10 mouse cellular contexts compared by ENCODE assay signal in the genomic region with DNA sequence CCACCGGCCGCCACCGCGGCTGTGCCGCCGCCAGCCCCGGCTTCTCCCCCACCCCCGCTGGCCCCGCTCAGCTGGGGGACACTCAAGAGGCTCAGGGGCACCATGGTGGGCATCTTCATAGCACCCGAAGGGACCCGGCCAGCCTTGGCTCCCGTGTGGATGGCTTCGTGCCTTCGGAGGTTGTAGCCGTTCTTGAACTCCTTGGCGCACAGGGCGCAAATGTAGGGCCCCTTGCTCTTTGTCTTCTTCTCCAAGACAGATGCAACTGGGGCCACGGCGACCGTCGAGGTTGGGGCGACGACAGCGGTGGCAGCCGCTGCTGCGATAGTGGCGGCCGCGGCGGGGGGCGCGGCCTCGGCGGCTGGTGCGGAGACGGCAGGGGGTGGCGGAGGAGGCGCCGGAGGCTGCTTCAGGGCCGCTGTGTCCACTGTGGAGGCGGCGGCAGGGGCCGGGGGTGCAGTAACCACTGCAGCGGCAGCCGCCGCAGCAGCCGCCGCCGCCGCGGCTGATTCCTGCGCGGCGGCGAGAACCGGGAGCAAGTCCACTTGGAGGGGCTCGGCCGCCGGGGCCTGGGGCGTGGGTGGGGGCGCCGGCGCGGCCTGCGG. TPM values are rescaled to one million over a fixed set of nuclear protein-coding genes. Genes with fewer than 3 reads are reported as not detected.
A peak's percentile ranks its signal among the peaks of the same experiment; 100 is the strongest.
DNase-seq lines count a peak whose midpoint lies in the region; ATAC-seq and TF ChIP-seq lines count a peak whose summit lies in the region.
"Had no signal": no experiment of that assay in that cellular context is flagged by ENCODE, and none has a peak within 500 bp of the region (broad histone marks: within the 10 kb centered on the region; RNA-seq: fewer than 3 reads in every experiment).

No protein-coding gene starts in this region.

- H3K4me2 ChIP-seq in neural tube, embryonic 11.5 days (ENCODE audit: low read depth) = peak overlapping the region; percentile 98

- peaks cover 80% of the 10 kb centered on the region for H3K36me3 ChIP-seq in erythroblast, embryonic 14.5 days (ENCODE audit: control insufficient read depth)
- H3K36me3 ChIP-seq in E14TG2a.4 (ENCODE audit: insufficient read depth, low read length) = peaks cover 69% of the 10 kb centered on the region
- H3K36me3 ChIP-seq in embryonic facial prominence, embryonic 10.5 days (replicated peaks) = peaks cover 72% of the 10 kb centered on the region
- H3K36me3 ChIP-seq in hindbrain, embryonic 10.5 days = peaks cover 71% of the 10 kb centered on the region
- peaks cover 18% of the 10 kb centered on the region for H3K36me3 ChIP-seq in neural tube, embryonic 11.5 days (ENCODE audit: control insufficient read depth, insufficient read depth, low read length)

- peak; percentile 71 for DNase-seq in embryonic facial prominence, embryonic 10.5 days (ENCODE audit: low spot score)
- DNase-seq in hindbrain, embryonic 10.5 days (ENCODE audit: low spot score) = no peak
- peak; percentile 69 for DNase-seq in liver
- no peak for DNase-seq in neural tube, embryonic 11.5 days (ENCODE audit: low spot score)
- no peak for DNase-seq in frontal cortex, postnatal 36 days (ENCODE audit: low spot score in 2 of 2)

- WGBS in embryonic facial prominence, embryonic 10.5 days = under 1% methylated on average over 64 of the region's 65 CpGs
- WGBS in hindbrain, embryonic 10.5 days = under 1% methylated on average over 65 of the region's 65 CpGs
- WGBS in neural tube, embryonic 11.5 days = 0% methylated on average over 43 of the region's 65 CpGs

- peaks cover 5% of the 10 kb centered on the region for H3K27me3 ChIP-seq in erythroblast, embryonic 14.5 days (ENCODE audit: control insufficient read depth)
- no peaks in the 10 kb centered on the region for H3K27me3 ChIP-seq in E14TG2a.4 (ENCODE audit: insufficient read depth, low read length)
- H3K27me3 ChIP-seq in embryonic facial prominence, embryonic 10.5 days (replicated peaks; ENCODE audit: low read depth, poor library complexity, severe bottlenecking) = no peaks in the 10 kb centered on the region
- no peaks in the 10 kb centered on the region for H3K27me3 ChIP-seq in hindbrain, embryonic 10.5 days (ENCODE audit: insufficient read depth, poor library complexity, severe bottlenecking)
- no peaks in the 10 kb centered on the region for H3K27me3 ChIP-seq in neural tube, embryonic 11.5 days (ENCODE audit: control insufficient read depth, insufficient read depth, low read length)
- H3K27me3 ChIP-seq: Patski had no signal

- no peaks in the 10 kb centered on the region for H3K9me3 ChIP-seq in erythroblast, embryonic 14.5 days (ENCODE audit: control insufficient read depth, low read length)
- no peaks in the 10 kb centered on the region for H3K9me3 ChIP-seq in E14TG2a.4 (ENCODE audit: low read length)
- H3K9me3 ChIP-seq in embryonic facial prominence, embryonic 10.5 days = no peaks in the 10 kb centered on the region
- H3K9me3 ChIP-seq in hindbrain, embryonic 10.5 days = no peaks in the 10 kb centered on the region
- H3K9me3 ChIP-seq in neural tube, embryonic 11.5 days (ENCODE audit: control insufficient read depth, low read length) = no peaks in the 10 kb centered on the region

- peak overlapping the region; percentile 99 for H3K9ac ChIP-seq in neural tube, embryonic 11.5 days (ENCODE audit: low read length)

- no peak for TF ChIP-seq CTCF in E14TG2a.4 (conservative IDR thresholded peaks at IDR 0.05; ENCODE audit: low read length)

- peaks cover 80% of the 10 kb centered on the region for H3K4me1 ChIP-seq in erythroblast, embryonic 14.5 days (ENCODE audit: control insufficient read depth)
- H3K4me1 ChIP-seq in E14TG2a.4 (replicated peaks; ENCODE audit: low read depth, low read length) = peaks cover 73% of the 10 kb centered on the region
- peaks cover 60% of the 10 kb centered on the region for H3K4me1 ChIP-seq in embryonic facial prominence, embryonic 10.5 days
- H3K4me1 ChIP-seq in hindbrain, embryonic 10.5 days (replicated peaks) = peaks cover 65% of the 10 kb centered on the region
- H3K4me1 ChIP-seq in neural tube, embryonic 11.5 days (ENCODE audit: control insufficient read depth, insufficient read depth, low read length) = peaks cover 41% of the 10 kb centered on the region

- peak overlapping the region; percentile 94 for H3K4me3 ChIP-seq in erythroblast, embryonic 14.5 days (replicated peaks)
- H3K4me3 ChIP-seq in E14TG2a.4 (replicated peaks; ENCODE audit: low read length) = peak overlapping the region; percentile 94
- H3K4me3 ChIP-seq in embryonic facial prominence, embryonic 10.5 days = peak overlapping the region; percentile 86
- H3K4me3 ChIP-seq in hindbrain, embryonic 10.5 days = peak overlapping the region; percentile 90
- peak overlapping the region; percentile 99 for H3K4me3 ChIP-seq in neural tube, embryonic 11.5 days (ENCODE audit: low read depth, low read length)

- no peak for ATAC-seq in erythroblast, adult 5-6 weeks (replicated peaks; ENCODE audit: low FRiP score, poor library complexity, severe bottlenecking)
- ATAC-seq in neural tube, embryonic 11.5 days (ENCODE audit: insufficient read depth, low FRiP score, low TSS enrichment) = no peak

- peak overlapping the region; percentile 100 for H3K27ac ChIP-seq in embryonic facial prominence, embryonic 10.5 days (replicated peaks)
- peak overlapping the region; percentile 100 for H3K27ac ChIP-seq in hindbrain, embryonic 10.5 days
- peak overlapping the region; percentile 99 for H3K27ac ChIP-seq in neural tube, embryonic 11.5 days (ENCODE audit: low read depth, low read length)

RNA-seq across cellular contexts. Expression of a gene that starts 1.2 kb away (rescaled TPM):
- 173 and 193 TPM in 2 replicates for polyA plus RNA-seq in erythroblast, embryonic 14.5 days (2012)
- 44.9 and 51.3 TPM in 2 replicates for total RNA-seq in erythroblast, adult 5-6 weeks (2015; ENCODE audit: low replicate concordance)
- 25.0 and 49.5 TPM in 2 replicates for total RNA-seq in erythroblast, adult 5-6 weeks (2017; ENCODE audit: low replicate concordance)
- 63.6 and 68.8 TPM in 2 replicates for polyA plus RNA-seq in embryonic facial prominence, embryonic 10.5 days (2016; fragmentation: Nextera tagmentation; extraction: Ambion mirVana)
- polyA plus RNA-seq in hindbrain, embryonic 10.5 days (2016; fragmentation: Nextera tagmentation; extraction: Ambion mirVana) = 66.7 and 83.1 TPM in 2 replicates
- 90.8 and 94.5 TPM in 2 replicates for polyA plus RNA-seq in neural tube, embryonic 11.5 days (2014; fragmentation: Nextera tagmentation; extraction: Ambion mirVana)

RNA-seq across cellular contexts. Expression of a gene that starts 4.6 kb away (rescaled TPM):
- polyA plus RNA-seq in erythroblast, embryonic 14.5 days (2012) = 0.04 and 0.17 TPM in 2 replicates
- total RNA-seq in erythroblast, adult 5-6 weeks (2015; ENCODE audit: low replicate concordance) = not detected in 2 replicates
- 1.5 TPM in 1 of 2 replicates, not detected in the other for total RNA-seq in erythroblast, adult 5-6 weeks (2017; ENCODE audit: low replicate concordance)
- 2.7 and 3.4 TPM in 2 replicates for polyA plus RNA-seq in embryonic facial prominence, embryonic 10.5 days (2016; fragmentation: Nextera tagmentation; extraction: Ambion mirVana)
- 3.3 and 4.4 TPM in 2 replicates for polyA plus RNA-seq in hindbrain, embryonic 10.5 days (2016; fragmentation: Nextera tagmentation; extraction: Ambion mirVana)
- polyA plus RNA-seq in neural tube, embryonic 11.5 days (2014; fragmentation: Nextera tagmentation; extraction: Ambion mirVana) = 6.2 and 6.9 TPM in 2 replicates

RNA-seq across cellular contexts. Expression of a gene that starts 4.8 kb away (rescaled TPM):
- 15.4 and 20.8 TPM in 2 replicates for polyA plus RNA-seq in erythroblast, embryonic 14.5 days (2012)
- total RNA-seq in erythroblast, adult 5-6 weeks (2015; ENCODE audit: low replicate concordance) = 1.7 and 1.9 TPM in 2 replicates
- total RNA-seq in erythroblast, adult 5-6 weeks (2017; ENCODE audit: low replicate concordance) = 8.1 and 9.1 TPM in 2 replicates
- 37.7 and 92.9 TPM in 2 replicates for polyA plus RNA-seq in embryonic facial prominence, embryonic 10.5 days (2016; fragmentation: Nextera tagmentation; extraction: Ambion mirVana)
- 17.6 and 75.1 TPM in 2 replicates for polyA plus RNA-seq in hindbrain, embryonic 10.5 days (2016; fragmentation: Nextera tagmentation; extraction: Ambion mirVana)
- polyA plus RNA-seq in neural tube, embryonic 11.5 days (2014; fragmentation: Nextera tagmentation; extraction: Ambion mirVana) = 14.3 and 19.4 TPM in 2 replicates

RNA-seq across cellular contexts. Expression of a gene that starts 8.5 kb away (rescaled TPM):
- 8.2 and 13.3 TPM in 2 replicates for polyA plus RNA-seq in erythroblast, embryonic 14.5 days (2012)
- 13.4 and 18.8 TPM in 2 replicates for total RNA-seq in erythroblast, adult 5-6 weeks (2015; ENCODE audit: low replicate concordance)
- total RNA-seq in erythroblast, adult 5-6 weeks (2017; ENCODE audit: low replicate concordance) = 7.0 and 7.1 TPM in 2 replicates
- polyA plus RNA-seq in embryonic facial prominence, embryonic 10.5 days (2016; fragmentation: Nextera tagmentation; extraction: Ambion mirVana) = 41.1 and 107 TPM in 2 replicates
- polyA plus RNA-seq in hindbrain, embryonic 10.5 days (2016; fragmentation: Nextera tagmentation; extraction: Ambion mirVana) = 84.3 and 130 TPM in 2 replicates
- polyA plus RNA-seq in neural tube, embryonic 11.5 days (2014; fragmentation: Nextera tagmentation; extraction: Ambion mirVana) = 99.6 and 105 TPM in 2 replicates

RNA-seq across cellular contexts. Expression of a gene that starts 9.4 kb away (rescaled TPM):
- not detected in 2 replicates for polyA plus RNA-seq in erythroblast, embryonic 14.5 days (2012)
- total RNA-seq in erythroblast, adult 5-6 weeks (2015; ENCODE audit: low replicate concordance) = not detected in 2 replicates
- total RNA-seq in erythroblast, adult 5-6 weeks (2017; ENCODE audit: low replicate concordance) = not detected in 2 replicates
- polyA plus RNA-seq in embryonic facial prominence, embryonic 10.5 days (2016; fragmentation: Nextera tagmentation; extraction: Ambion mirVana) = 0.78 TPM in 1 of 2 replicates, not detected in the other
- 0.25 and 0.55 TPM in 2 replicates for polyA plus RNA-seq in hindbrain, embryonic 10.5 days (2016; fragmentation: Nextera tagmentation; extraction: Ambion mirVana)
- 1.1 TPM in 1 of 2 replicates, not detected in the other for polyA plus RNA-seq in neural tube, embryonic 11.5 days (2014; fragmentation: Nextera tagmentation; extraction: Ambion mirVana)
- total RNA-seq: left cerebral cortex, postnatal 14 days had no signal

Comparison
In these comparisons a context has a peak if more than half of its experiments do, and no peak if none do; other contexts are left out.
1. DNase-seq: peak in embryonic facial prominence, embryonic 10.5 days (single experiment) and liver (single experiment); none in hindbrain, embryonic 10.5 days (single experiment), neural tube, embryonic 11.5 days (single experiment) and frontal cortex, postnatal 36 days (0 of 2).
2. Peak in every context shown above with its lines, with median percentiles within 50 percentile points of each other: H3K4me3 ChIP-seq and H3K27ac ChIP-seq.